Mouse (Mus musculus) hindbrain, embryonic 16.5 days (tissue): Measurements from ENCODE around the gene Coq8b. TPM values are rescaled to one million over a fixed set of nuclear protein-coding genes. Genes with fewer than 3 reads are reported as not detected.
A peak's percentile ranks its signal among the peaks of the same experiment; 100 is the strongest.

ENCODE experiments used
- ATAC-seq: fragments of 200-750 bp; cut with Nextera tagmentation; 2 replicates; pipeline ENCODE4 v1.8.0; 2017; ENCODE audit warnings: moderate TSS enrichment, moderate library complexity
- H3K27ac ChIP-seq: fragments of 300-500 bp; sonication (generic); 2 replicates; pipeline ENCODE4 v1.5.1; 2014; ENCODE audit warnings: low read depth, mild to moderate bottlenecking, control low read depth, low read length, moderate library complexity
- H3K27me3 ChIP-seq: fragments of 300-500 bp; sonication (generic); replicated peaks from 2 replicates; pipeline ENCODE4 v1.6.1; 2014; ENCODE audit warnings: low read length; ENCODE audit not compliant: control insufficient read depth, insufficient read depth
- H3K36me3 ChIP-seq: fragments of 300-500 bp; sonication (generic); 2 replicates; pipeline ENCODE4 v1.6.1; 2014; ENCODE audit warnings: mild to moderate bottlenecking, low read length, moderate library complexity, mixed read lengths; ENCODE audit not compliant: control insufficient read depth, insufficient read depth
- H3K4me1 ChIP-seq: fragments of 300-500 bp; sonication (generic); 2 replicates; pipeline ENCODE4 v1.6.1; 2014; ENCODE audit warnings: low read depth, low read length; ENCODE audit not compliant: control insufficient read depth, insufficient read depth
- H3K4me2 ChIP-seq: fragments of 300-500 bp; sonication (generic); 2 replicates; pipeline ENCODE4 v1.6.1; 2014; ENCODE audit warnings: mild to moderate bottlenecking, low read length, control low read depth, moderate library complexity
- H3K4me3 ChIP-seq: fragments of 300-500 bp; sonication (generic); 2 replicates; pipeline ENCODE4 v1.5.1; 2014; ENCODE audit warnings: mild to moderate bottlenecking, low read length, control low read depth, moderate library complexity
- H3K9ac ChIP-seq: fragments of 300-500 bp; sonication (generic); 2 replicates; pipeline ENCODE4 v1.6.1; 2014; ENCODE audit warnings: low read depth, mild to moderate bottlenecking, control low read depth, low read length, moderate library complexity
- H3K9me3 ChIP-seq: fragments of 300-500 bp; sonication (generic); 2 replicates; pipeline ENCODE4 v1.6.1; 2014; ENCODE audit warnings: mild to moderate bottlenecking, low read length, moderate library complexity; ENCODE audit not compliant: control insufficient read depth
- WGBS: fragments of 180-500 bp; shearing (Covaris S2); extraction: QIAGEN DNeasy Blood & Tissue Kit; methylation state at CpG from one replicate; pipeline ENCODE4 v1.1.7; 2014; 5-methylcytosine and 5-hydroxymethylcytosine counted together
- polyA plus RNA-seq: library from polyadenylated mRNA; unstranded; fragments of >200 nt; fragmentation: Nextera tagmentation; extraction: Ambion mirVana; gene quantifications from 2 replicates; pipeline ENCODE4 v1.2.1, GENCODE M21; 2015

Gene Coq8b
- polyA plus RNA-seq, 1 experiment from 2014 or later, result 21.8 TPM

- H3K27ac ChIP-seq, result no peak overlapping the region
- H3K27me3 ChIP-seq, result no peaks in the 10 kb centered on the region
- H3K9ac ChIP-seq, result no peak overlapping the region
- H3K4me1 ChIP-seq, result peaks cover 18% of the 10 kb centered on the region
- no peak overlapping the region for H3K4me2 ChIP-seq
- ATAC-seq, result no peak
- peaks cover 7% of the 10 kb centered on the region; the same call in 1 of the 2 replicates for H3K36me3 ChIP-seq
- no peaks in the 10 kb centered on the region for H3K9me3 ChIP-seq
- no peak overlapping the region for H3K4me3 ChIP-seq
Observed at GRCm38 (mm10) chr7:27198355-27198754, 34.5 kb upstream of the Coq8b start.

GRCm38 (mm10) chr7:27198779-27199178 lies 34.0 kb upstream of the Coq8b start:
- H3K9me3 ChIP-seq, result no peaks in the 10 kb centered on the region
- H3K36me3 ChIP-seq, result peaks cover 7% of the 10 kb centered on the region; the same call in 1 of the 2 replicates
- H3K4me3 ChIP-seq, result no peak overlapping the region
- no peak for ATAC-seq
- 94% methylated on average over 8 of the region's 8 CpGs for WGBS
- no peak overlapping the region for H3K4me2 ChIP-seq
- H3K4me1 ChIP-seq, result peaks cover 14% of the 10 kb centered on the region
- no peaks in the 10 kb centered on the region for H3K27me3 ChIP-seq
- H3K9ac ChIP-seq, result no peak overlapping the region
- no peak overlapping the region for H3K27ac ChIP-seq

GRCm38 (mm10) chr7:27203730-27204449 lies 28.9 kb upstream of the Coq8b start:
- no peak overlapping the region for H3K27ac ChIP-seq
- peaks cover 25% of the 10 kb centered on the region for H3K36me3 ChIP-seq
- H3K4me2 ChIP-seq, result no peak overlapping the region
- no peak for ATAC-seq
- no peak overlapping the region for H3K9ac ChIP-seq
- WGBS, result 96% methylated on average over 8 of the region's 8 CpGs
- no peaks in the 10 kb centered on the region for H3K4me1 ChIP-seq
- no peaks in the 10 kb centered on the region for H3K27me3 ChIP-seq
- no peaks in the 10 kb centered on the region for H3K9me3 ChIP-seq
- no peak overlapping the region for H3K4me3 ChIP-seq

- Histone ChIP-seq H3K9me3 (no peaks in the 10 kb centered on the region), H3K27ac (no peak overlapping the region), H3K9ac (no peak overlapping the region), H3K36me3 (peaks cover 50% of the 10 kb centered on the region), H3K27me3 (no peaks in the 10 kb centered on the region), H3K4me3 (no peak overlapping the region), H3K4me2 (no peak overlapping the region), H3K4me1 (no peaks in the 10 kb centered on the region)
- no peak for ATAC-seq
- WGBS, result 90% methylated on average over 2 of the region's 2 CpGs
Observed at GRCm38 (mm10) chr7:27212626-27213025, 20.2 kb upstream of the Coq8b start.

GRCm38 (mm10) chr7:27218586-27218985 lies 14.2 kb upstream of the Coq8b start:
- Histone ChIP-seq H3K27me3 (no peaks in the 10 kb centered on the region), H3K36me3 (peaks cover 17% of the 10 kb centered on the region; the same call in 1 of the 2 replicates), H3K4me1 (0 out of 2 replicates have a peak, but pooled peaks cover 3% of the 10 kb centered on the region)

GRCm38 (mm10) chr7:27219937-27220336 lies 12.9 kb upstream of the Coq8b start:
- Histone ChIP-seq H3K4me1 (peaks cover 17% of the 10 kb centered on the region), H3K36me3 (peaks cover 9% of the 10 kb centered on the region; the same call in 1 of the 2 replicates), H3K4me3 (no peak overlapping the region), H3K9me3 (no peaks in the 10 kb centered on the region), H3K27ac (no peak overlapping the region), H3K9ac (no peak overlapping the region), H3K27me3 (no peaks in the 10 kb centered on the region), H3K4me2 (no peak overlapping the region)
- 63% methylated on average over 11 of the region's 11 CpGs for WGBS
- no peak for ATAC-seq

More at GRCm38 (mm10) chr7:27218586-27218985, 14.2 kb upstream of the Coq8b start:
- 88% methylated on average over 7 of the region's 7 CpGs for WGBS
- H3K27ac ChIP-seq, result no peak overlapping the region
- no peak overlapping the region for H3K4me2 ChIP-seq
- H3K9ac ChIP-seq, result no peak overlapping the region
- H3K9me3 ChIP-seq, result no peaks in the 10 kb centered on the region
- no peak overlapping the region for H3K4me3 ChIP-seq
- no peak for ATAC-seq

GRCm38 (mm10) chr7:27221939-27222338 lies 10.9 kb upstream of the Coq8b start:
- peaks cover 37% of the 10 kb centered on the region for H3K4me1 ChIP-seq
- no peak overlapping the region for H3K27ac ChIP-seq
- H3K4me2 ChIP-seq, result no peak overlapping the region
- WGBS, result 85% methylated on average over 6 of the region's 6 CpGs
- H3K36me3 ChIP-seq, result peaks cover 4% of the 10 kb centered on the region; the same call in 1 of the 2 replicates
- H3K9me3 ChIP-seq, result no peaks in the 10 kb centered on the region
- no peak overlapping the region for H3K4me3 ChIP-seq
- no peak for ATAC-seq
- H3K27me3 ChIP-seq, result no peaks in the 10 kb centered on the region
- H3K9ac ChIP-seq, result no peak overlapping the region

GRCm38 (mm10) chr7:27222538-27222937 lies 10.3 kb upstream of the Coq8b start:
- H3K27me3 ChIP-seq, result no peaks in the 10 kb centered on the region
- no peak for ATAC-seq
- no peak overlapping the region for H3K27ac ChIP-seq
- peaks cover 41% of the 10 kb centered on the region for H3K4me1 ChIP-seq
- no peaks in the 10 kb centered on the region for H3K9me3 ChIP-seq
- peaks cover 4% of the 10 kb centered on the region; the same call in 1 of the 2 replicates for H3K36me3 ChIP-seq
- H3K4me2 ChIP-seq, result no peak overlapping the region
- no peak overlapping the region for H3K9ac ChIP-seq
- H3K4me3 ChIP-seq, result no peak overlapping the region
- WGBS, result 91% methylated on average over 1 of the region's 1 CpGs

- Histone ChIP-seq H3K4me2 (peak overlapping the region; percentile 77), H3K27ac (no peak overlapping the region), H3K27me3 (no peaks in the 10 kb centered on the region), H3K4me1 (peaks cover 45% of the 10 kb centered on the region), H3K4me3 (peak overlapping the region; percentile 23), H3K36me3 (no peaks in the 10 kb centered on the region), H3K9me3 (no peaks in the 10 kb centered on the region), H3K9ac (peak overlapping the region; percentile 59)
- ATAC-seq, result no peak
- 62% methylated on average over 11 of the region's 11 CpGs for WGBS
Observed at GRCm38 (mm10) chr7:27224877-27225575, 7.8 kb upstream of the Coq8b start.
